Mouse (Mus musculus): Measurements from ENCODE around the gene Ddn. TPM values are rescaled to one million over a fixed set of nuclear protein-coding genes. Genes with fewer than 3 reads are reported as not detected.
"Not testable (repeated sequence)": the region's sequence is repeated elsewhere in the genome, so short reads cannot be mapped to it uniquely, and the experiment has no call there.

The Ddn gene
- polyA plus RNA-seq, 1 experiment from 2014 or later = not detected

DNA sequence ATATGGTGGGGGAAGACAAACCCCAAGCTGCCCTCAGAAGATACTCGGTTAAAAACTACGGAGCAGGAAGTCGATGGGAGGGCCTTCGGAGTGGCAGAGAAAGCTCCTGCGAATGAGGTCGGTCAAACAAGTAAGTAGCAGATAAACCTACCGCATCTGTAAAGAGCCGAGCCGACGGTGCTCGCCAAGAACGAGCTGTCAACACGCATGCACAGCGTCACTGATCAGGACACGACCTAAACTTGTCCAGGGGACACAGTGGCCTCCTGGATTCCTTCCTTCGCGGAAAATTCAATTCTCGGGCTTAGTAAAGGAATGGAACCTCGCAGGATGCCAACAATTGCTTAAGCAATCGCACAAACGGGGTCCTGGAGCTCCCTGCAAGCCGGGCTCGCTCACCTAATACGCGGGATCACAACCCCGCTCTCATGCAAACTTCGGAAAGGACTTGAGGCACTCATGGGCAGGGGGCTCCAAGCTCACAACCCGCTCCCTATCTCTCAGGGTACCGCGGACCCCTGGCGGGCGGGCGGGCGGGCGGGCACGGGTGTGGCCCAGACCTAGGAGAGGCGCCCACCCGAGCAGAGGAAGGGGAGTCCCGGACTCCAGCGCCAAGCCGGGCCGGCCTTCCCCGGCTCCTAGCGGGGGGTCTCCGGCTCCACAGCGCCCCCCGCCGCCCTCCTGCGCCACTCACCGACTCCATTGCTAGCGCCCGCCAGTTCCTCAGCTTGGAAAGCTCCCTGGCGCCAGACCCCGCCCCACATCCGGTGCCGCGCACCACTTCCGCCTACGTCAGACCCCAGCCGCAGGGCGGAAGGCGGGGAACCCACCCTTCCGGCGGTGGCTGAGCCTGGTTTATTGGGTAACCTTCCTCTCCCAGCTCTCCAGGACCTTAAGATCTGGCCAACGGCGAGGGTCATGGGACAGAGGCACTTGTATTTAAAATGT is 21.7 kb upstream of the Ddn start, which contains the start of gene Prkag1:
Prkag1 (minus strand) TSS at position 786 of the 948 bp plus-strand sequence.
- Histone ChIP-seq H3K27ac (replicated peaks) (peak within 1 kb of the TSS; percentile 100), H3K36me3 (replicated peaks) (peaks cover 41% of the 10 kb centered on the region), H3K4me1 (replicated peaks) (peaks cover 75% of the 10 kb centered on the region), H3K9ac (peak within 1 kb of the TSS; percentile 91), H3K4me3 (replicated peaks) (peak within 1 kb of the TSS; percentile 93), H3K27me3 (no peaks in the 10 kb centered on the region), H3K4me2 (peak within 1 kb of the TSS; percentile 75), H3K9me3 (replicated peaks) (no peaks in the 10 kb centered on the region)
- WGBS (ENCODE audit: insufficient replicate concordance) = under 1% methylated on average over 64 of the region's 66 CpGs
- ATAC-seq (ENCODE audit: insufficient read depth) = peak; percentile 81

DNA sequence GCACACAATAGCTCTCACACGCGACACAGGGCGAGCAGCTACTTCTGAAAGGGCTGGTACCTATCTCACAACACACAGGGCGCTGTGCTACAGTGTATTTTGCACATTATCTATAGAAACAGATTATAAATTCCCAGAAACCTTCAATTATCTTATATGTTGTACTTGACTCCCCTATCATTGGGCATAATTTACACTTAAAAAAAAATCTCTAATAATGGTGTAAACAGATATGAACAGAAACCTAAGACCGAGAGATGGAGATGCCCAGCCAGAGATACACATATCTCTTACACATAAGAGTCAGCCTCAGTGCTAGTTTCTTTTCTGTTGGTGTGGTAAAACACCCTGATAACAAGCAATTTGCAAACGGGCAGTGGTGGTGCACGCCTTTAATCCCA is 18.3 kb upstream of the Ddn start:
- H3K27ac ChIP-seq (replicated peaks) = peak overlapping the region; percentile 100
- peak overlapping the region; percentile 34 for H3K4me3 ChIP-seq (replicated peaks)
- H3K36me3 ChIP-seq (replicated peaks) = peaks cover 44% of the 10 kb centered on the region
- peaks cover 75% of the 10 kb centered on the region for H3K4me1 ChIP-seq (replicated peaks)
- peak; percentile 70 for ATAC-seq (ENCODE audit: insufficient read depth)
- no peaks in the 10 kb centered on the region for H3K27me3 ChIP-seq
- H3K9me3 ChIP-seq (replicated peaks) = no peaks in the 10 kb centered on the region
- peak overlapping the region; percentile 39 for H3K9ac ChIP-seq
- H3K4me2 ChIP-seq = peak overlapping the region; percentile 75
- WGBS (ENCODE audit: insufficient replicate concordance) = 23% methylated on average over 7 of the region's 7 CpGs

DNA sequence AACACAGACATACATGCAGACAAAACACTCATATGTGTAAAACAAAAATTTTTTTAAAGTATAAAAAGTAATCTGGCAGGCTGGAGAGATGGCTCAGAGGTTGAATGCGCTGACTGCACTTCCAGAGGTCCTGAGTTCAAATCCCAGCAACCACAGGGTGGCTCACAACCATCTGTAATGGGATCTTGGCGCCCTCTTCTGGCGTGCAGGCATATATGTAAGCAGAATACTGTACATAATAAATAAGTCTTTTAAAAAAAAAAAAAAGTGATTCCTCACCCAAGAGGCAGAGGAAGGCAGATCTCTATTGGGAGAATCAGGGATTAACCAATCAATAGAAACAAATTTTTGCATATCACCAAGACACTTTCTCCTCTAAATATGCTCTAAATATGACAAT is 14.1 kb upstream of the Ddn start:
- Histone ChIP-seq H3K9me3 (replicated peaks) (no peaks in the 10 kb centered on the region), H3K4me3 (replicated peaks) (no peak overlapping the region), H3K4me1 (replicated peaks) (peaks cover 50% of the 10 kb centered on the region), H3K27ac (replicated peaks) (no peak overlapping the region), H3K4me2 (no peak overlapping the region), H3K36me3 (replicated peaks) (peaks cover 80% of the 10 kb centered on the region), H3K27me3 (no peaks in the 10 kb centered on the region), H3K9ac (no peak overlapping the region)
- ATAC-seq (ENCODE audit: insufficient read depth) = no peak
- WGBS (ENCODE audit: insufficient replicate concordance) = 64% methylated on average over 3 of the region's 3 CpGs

DNA sequence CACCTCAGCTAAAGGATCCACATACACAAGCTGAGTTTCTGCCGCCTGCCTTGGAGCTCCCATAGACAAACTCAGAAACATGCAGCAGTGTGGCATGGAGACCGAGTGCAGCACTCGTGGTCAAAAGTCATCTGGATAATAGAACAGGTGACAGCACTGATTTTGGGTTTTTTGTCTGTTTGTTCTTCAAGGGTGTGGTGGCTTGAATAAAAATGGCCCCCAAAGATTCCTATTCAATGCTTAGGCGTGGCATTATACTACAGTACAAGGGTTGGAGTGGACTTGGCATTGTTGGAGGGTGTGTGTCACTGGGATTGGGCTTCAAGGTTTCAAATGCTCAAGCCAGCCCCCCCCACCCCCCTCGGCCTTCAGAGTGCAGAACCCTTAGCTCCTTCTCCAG is 12.9 kb upstream of the Ddn start:
- Histone ChIP-seq H3K4me2 (no peak overlapping the region), H3K27ac (replicated peaks) (no peak overlapping the region), H3K4me3 (replicated peaks) (no peak overlapping the region), H3K36me3 (replicated peaks) (peaks cover 86% of the 10 kb centered on the region), H3K9me3 (replicated peaks) (no peaks in the 10 kb centered on the region), H3K27me3 (no peaks in the 10 kb centered on the region), H3K9ac (no peak overlapping the region), H3K4me1 (replicated peaks) (peaks cover 37% of the 10 kb centered on the region)
- no peak for ATAC-seq (ENCODE audit: insufficient read depth)
- WGBS (ENCODE audit: insufficient replicate concordance) = 83% methylated on average over 5 of the region's 5 CpGs

DNA sequence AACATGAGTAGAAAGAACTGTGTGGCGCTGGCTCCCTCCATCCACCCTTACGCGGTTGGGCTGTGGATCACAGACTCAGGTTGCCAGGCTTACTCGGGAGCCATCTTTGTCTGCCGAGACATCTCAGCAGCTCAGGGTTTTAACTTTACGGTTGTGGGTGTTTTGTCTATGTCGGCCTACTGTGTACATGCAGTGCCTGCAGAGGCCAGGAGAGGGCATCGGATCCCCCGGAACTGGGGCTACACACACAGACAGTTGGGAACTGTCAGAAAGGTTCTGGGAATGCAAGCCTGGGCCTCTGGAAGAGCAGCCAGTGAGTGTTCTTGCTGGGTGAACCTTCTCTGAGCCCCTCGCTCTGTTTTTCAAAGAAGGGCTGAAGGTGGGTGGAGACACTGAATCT is 12.1 kb upstream of the Ddn start:
- Histone ChIP-seq H3K9ac (no peak overlapping the region), H3K9me3 (replicated peaks) (no peaks in the 10 kb centered on the region), H3K4me1 (replicated peaks) (peaks cover 30% of the 10 kb centered on the region), H3K4me2 (no peak overlapping the region), H3K4me3 (replicated peaks) (no peak overlapping the region), H3K27ac (replicated peaks) (no peak overlapping the region), H3K36me3 (replicated peaks) (peaks cover 94% of the 10 kb centered on the region), H3K27me3 (no peaks in the 10 kb centered on the region)
- no peak for ATAC-seq (ENCODE audit: insufficient read depth)
- 63% methylated on average over 10 of the region's 10 CpGs for WGBS (ENCODE audit: insufficient replicate concordance)

DNA sequence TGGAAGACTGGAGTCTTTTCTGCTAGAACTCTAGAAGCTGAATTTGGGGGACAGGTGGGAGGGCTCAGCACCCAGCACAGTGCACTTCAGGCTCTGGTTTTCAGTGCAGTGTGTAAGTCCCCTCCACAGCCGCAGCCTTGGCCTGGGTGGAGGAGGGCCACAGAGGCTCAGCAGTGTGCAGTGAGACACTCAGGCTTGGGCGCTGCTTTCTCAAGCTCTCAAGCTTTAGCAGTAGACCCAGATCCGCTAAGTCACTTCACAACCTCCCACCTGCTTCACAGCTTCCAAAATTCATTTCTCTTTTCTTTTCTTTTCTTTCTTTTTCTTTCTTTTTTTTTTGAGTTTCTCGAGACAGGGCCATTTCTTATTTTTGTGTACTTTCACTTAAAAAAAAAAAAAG is 11.6 kb upstream of the Ddn start:
- no peak overlapping the region for H3K9ac ChIP-seq
- no peak for ATAC-seq (ENCODE audit: insufficient read depth)
- no peaks in the 10 kb centered on the region for H3K9me3 ChIP-seq (replicated peaks)
- H3K36me3 ChIP-seq (replicated peaks) = peaks cover 98% of the 10 kb centered on the region
- H3K4me1 ChIP-seq (replicated peaks) = peaks cover 25% of the 10 kb centered on the region
- no peak overlapping the region for H3K27ac ChIP-seq (replicated peaks)
- no peaks in the 10 kb centered on the region for H3K27me3 ChIP-seq
- WGBS (ENCODE audit: insufficient replicate concordance) = 86% methylated on average over 4 of the region's 4 CpGs
- H3K4me2 ChIP-seq = no peak overlapping the region
- H3K4me3 ChIP-seq (replicated peaks) = no peak overlapping the region

DNA sequence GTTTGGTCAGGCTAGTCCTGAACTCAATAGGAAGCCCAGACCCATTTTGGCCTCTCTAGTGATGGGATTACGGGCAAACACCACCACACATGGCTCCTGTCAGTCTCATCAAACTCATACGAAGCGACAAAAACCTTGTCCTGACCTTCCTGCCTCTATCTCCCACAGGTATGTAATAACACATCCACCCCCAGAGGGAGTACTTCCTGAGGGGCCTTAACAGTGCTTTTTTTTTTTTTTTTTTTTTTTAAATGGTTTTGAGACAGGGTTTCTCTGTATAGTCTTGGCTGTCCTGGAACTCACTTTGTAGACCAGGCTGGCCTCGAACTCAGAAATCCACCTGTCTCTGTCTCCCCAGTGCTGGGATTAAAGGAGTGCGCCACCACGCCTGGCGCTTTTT is 8.9 kb upstream of the Ddn start:
- Histone ChIP-seq H3K36me3 (replicated peaks) (peaks cover 98% of the 10 kb centered on the region), H3K27ac (replicated peaks) (no peak overlapping the region), H3K9ac (no peak overlapping the region), H3K4me3 (replicated peaks) (no peak overlapping the region), H3K9me3 (replicated peaks) (no peaks in the 10 kb centered on the region), H3K4me1 (replicated peaks) (0 out of 2 replicates have a peak, but pooled peaks cover 3% of the 10 kb centered on the region), H3K4me2 (no peak overlapping the region), H3K27me3 (no peaks in the 10 kb centered on the region)
- ATAC-seq (ENCODE audit: insufficient read depth) = no peak
- 89% methylated on average over 7 of the region's 7 CpGs for WGBS (ENCODE audit: insufficient replicate concordance)

DNA sequence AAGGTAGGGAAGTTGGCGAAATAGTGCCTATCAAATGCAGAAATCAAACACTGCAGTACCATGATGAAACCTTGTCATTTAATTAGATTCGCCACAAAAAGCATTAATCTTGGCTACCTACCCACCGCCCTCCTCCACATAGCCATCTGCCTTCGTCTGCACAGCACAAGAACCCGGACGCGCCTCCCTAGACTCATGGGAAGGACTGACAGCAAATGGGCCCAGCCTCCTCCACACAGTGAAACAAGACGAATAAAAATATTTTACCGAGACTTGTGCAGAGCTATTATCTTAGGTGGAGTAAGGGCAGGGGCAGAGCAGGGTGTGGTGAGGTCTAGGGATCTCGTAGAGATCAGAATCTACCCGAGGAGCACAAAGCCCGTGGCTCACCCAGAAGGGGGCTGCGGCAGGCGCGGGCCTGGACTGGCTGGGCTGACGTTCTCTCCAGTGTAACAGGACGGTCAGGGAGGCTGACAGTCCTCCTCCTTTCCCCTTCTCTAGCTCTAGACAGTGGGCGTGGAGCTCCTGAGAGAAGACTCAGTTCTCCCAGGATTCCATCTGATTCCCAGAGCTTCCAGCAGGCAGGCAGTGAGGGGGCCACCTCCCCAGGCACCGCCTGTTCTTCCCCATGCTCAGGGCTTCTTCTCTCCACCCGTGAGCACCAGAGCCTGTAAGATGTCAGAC is 3.6 kb upstream of the Ddn start:
- H3K4me1 ChIP-seq (replicated peaks) = peaks cover 4% of the 10 kb centered on the region
- H3K27me3 ChIP-seq = peaks cover 30% of the 10 kb centered on the region
- H3K36me3 ChIP-seq (replicated peaks) = peaks cover 74% of the 10 kb centered on the region
- no peak overlapping the region for H3K27ac ChIP-seq (replicated peaks)
- no peak overlapping the region for H3K4me2 ChIP-seq
- no peaks in the 10 kb centered on the region for H3K9me3 ChIP-seq (replicated peaks)
- H3K9ac ChIP-seq = no peak overlapping the region
- no peak overlapping the region for H3K4me3 ChIP-seq (replicated peaks)
- ATAC-seq (ENCODE audit: insufficient read depth) = no peak
- WGBS (ENCODE audit: insufficient replicate concordance) = 77% methylated on average over 20 of the region's 20 CpGs

DNA sequence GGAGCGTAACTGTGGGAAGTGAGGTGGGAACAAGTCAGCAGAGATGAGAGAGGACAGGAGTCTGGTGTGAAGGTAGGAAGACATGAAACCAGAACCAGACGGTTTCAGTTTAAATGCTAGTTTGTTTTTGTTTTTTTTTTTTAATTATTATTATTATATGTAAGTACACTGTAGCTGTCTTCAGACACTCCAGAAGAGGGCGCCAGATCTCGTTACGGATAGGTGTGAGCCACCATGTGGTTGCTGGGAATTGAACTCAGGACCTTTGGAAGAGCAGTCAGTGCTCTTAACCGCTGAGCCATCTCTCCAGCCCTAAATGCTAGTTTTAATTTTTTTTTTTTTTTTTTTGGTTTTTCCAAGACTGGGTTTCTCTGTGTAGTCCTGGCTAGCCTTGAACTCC is 922 bp upstream of the Ddn start:
- H3K4me3 ChIP-seq (replicated peaks); H3K27ac ChIP-seq (replicated peaks); H3K9ac ChIP-seq; ATAC-seq (ENCODE audit: insufficient read depth); H3K9me3 ChIP-seq (replicated peaks); H3K4me2 ChIP-seq: not testable (repeated sequence)
- WGBS (ENCODE audit: insufficient replicate concordance) = 62% methylated on average over 6 of the region's 6 CpGs
- Histone ChIP-seq H3K27me3 (peaks cover 56% of the 10 kb centered on the region), H3K36me3 (replicated peaks) (peaks cover 48% of the 10 kb centered on the region), H3K4me1 (replicated peaks) (peaks cover 31% of the 10 kb centered on the region)

DNA sequence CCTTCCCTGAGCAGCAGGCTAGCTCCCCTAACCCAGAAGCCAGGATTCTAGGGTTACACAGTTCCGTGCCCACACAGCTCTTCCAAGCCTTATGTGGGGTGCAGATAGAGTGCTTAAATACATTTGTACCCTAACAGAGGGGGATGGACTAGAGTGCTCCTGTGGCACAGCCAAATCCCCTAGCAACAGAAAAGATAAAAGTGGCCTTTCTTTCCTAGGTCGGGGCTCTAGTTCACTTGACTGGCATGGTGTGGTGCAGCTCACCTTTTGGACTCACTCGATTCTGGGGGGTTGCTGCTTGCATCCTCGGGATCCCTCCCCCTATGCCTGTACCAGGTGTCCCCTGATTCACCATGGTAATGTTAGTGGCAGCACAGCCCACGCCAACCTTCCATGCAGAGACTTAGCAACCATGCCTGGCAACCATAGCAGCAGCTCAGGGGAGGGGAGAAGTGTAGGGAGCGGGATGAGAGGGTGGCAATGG is 597 bp downstream of the Ddn start:
- Histone ChIP-seq H3K27ac (replicated peaks) (no peak overlapping the region), H3K4me1 (replicated peaks) (peaks cover 43% of the 10 kb centered on the region), H3K36me3 (replicated peaks) (peaks cover 33% of the 10 kb centered on the region), H3K9ac (no peak overlapping the region), H3K4me2 (no peak overlapping the region), H3K27me3 (peaks cover 72% of the 10 kb centered on the region), H3K4me3 (replicated peaks) (no peak overlapping the region), H3K9me3 (replicated peaks) (no peaks in the 10 kb centered on the region)
- 14% methylated on average over 6 of the region's 6 CpGs for WGBS (ENCODE audit: insufficient replicate concordance)
- ATAC-seq (ENCODE audit: insufficient read depth) = no peak
